Mouse (Mus musculus) lung, adult 2 months (tissue): ENCODE data around the gene Hist1h2ae.
"Not testable (repeated sequence)": the region's sequence is repeated elsewhere in the genome, so short reads cannot be mapped to it uniquely, and the experiment has no call there.

ENCODE experiments used
- CTCF ChIP-seq: fragments of 200-500 bp; IDR thresholded peaks from 2 replicates; pipeline ENCODE4 v1.5.1; 2011; ENCODE audit warnings: mild to moderate bottlenecking, low read length, control low read depth; ENCODE audit not compliant: insufficient read depth
- POLR2A ChIP-seq: fragments of 200-500 bp; IDR thresholded peaks from 2 replicates; pipeline ENCODE4 v1.6.1; 2011; ENCODE audit warnings: low read depth, mild to moderate bottlenecking, control low read depth, low read length, borderline replicate concordance; ENCODE audit errors: extremely low read depth

DNA sequence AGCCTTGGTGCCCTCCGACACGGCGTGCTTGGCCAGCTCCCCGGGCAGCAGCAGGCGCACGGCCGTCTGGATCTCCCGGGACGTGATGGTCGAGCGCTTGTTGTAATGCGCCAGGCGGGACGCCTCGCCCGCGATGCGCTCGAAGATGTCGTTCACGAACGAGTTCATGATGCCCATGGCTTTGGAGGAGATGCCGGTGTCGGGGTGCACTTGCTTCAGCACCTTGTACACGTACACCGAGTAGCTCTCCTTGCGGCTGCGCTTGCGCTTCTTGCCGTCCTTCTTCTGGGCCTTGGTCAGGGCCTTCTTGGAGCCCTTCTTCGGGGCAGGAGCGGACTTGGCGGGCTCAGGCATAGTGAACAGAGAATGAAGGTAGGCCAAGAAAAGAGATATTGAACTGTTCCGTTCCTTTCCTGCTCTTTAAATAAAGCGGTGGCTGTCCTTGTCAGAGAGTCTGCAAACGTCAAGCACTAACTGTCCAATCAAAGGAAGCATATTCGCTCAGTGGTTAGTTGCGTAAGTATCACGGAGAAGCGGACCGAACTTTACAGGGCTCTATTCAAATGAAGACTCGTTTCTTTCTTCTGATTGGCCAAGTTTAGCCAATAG lies 27.9 kb downstream of the Hist1h2ae start, which contains the start of gene Hist1h2bh:
- TF ChIP-seq CTCF, result not testable (repeated sequence)
- TF ChIP-seq POLR2A, result peak; percentile 35; the same call in 1 of the 2 replicates
